Mouse (Mus musculus) embryonic facial prominence, embryonic 11.5 days (tissue): ENCODE data around the gene Dusp11. TPM values are rescaled to one million over a fixed set of nuclear protein-coding genes. Genes with fewer than 3 reads are reported as not detected.
"Not testable (repeated sequence)": the region's sequence is repeated elsewhere in the genome, so short reads cannot be mapped to it uniquely, and the experiment has no call there.

ENCODE experiments used
- ATAC-seq: fragments of 200-750 bp; cut with Nextera tagmentation; replicated peaks from 2 replicates; pipeline ENCODE4 v1.8.0; 2017; ENCODE audit warnings: low read depth; ENCODE audit not compliant: insufficient number of reproducible peaks, low FRiP score, low TSS enrichment
- DNase-seq: peaks from one replicate; pipeline ENCODE4 v3.0.0-alpha.2; 2015; ENCODE audit warnings: low spot score
- H3K27ac ChIP-seq: fragments of 300-500 bp; sonication (generic); replicated peaks from 2 replicates; pipeline ENCODE4 v1.5.1; 2014; ENCODE audit warnings: mild to moderate bottlenecking, low read depth, low read length, control low read depth
- H3K27me3 ChIP-seq: fragments of 300-500 bp; sonication (generic); 2 replicates; pipeline ENCODE4 v1.6.1; 2014; ENCODE audit warnings: mild to moderate bottlenecking, low read length, moderate library complexity, mixed read lengths; ENCODE audit not compliant: control insufficient read depth, insufficient read depth
- H3K36me3 ChIP-seq: fragments of 300-500 bp; sonication (generic); replicated peaks from 2 replicates; pipeline ENCODE4 v1.6.1; 2014; ENCODE audit warnings: low read depth, mild to moderate bottlenecking, low read length, moderate library complexity, mixed read lengths; ENCODE audit not compliant: control insufficient read depth, insufficient read depth
- H3K4me1 ChIP-seq: fragments of 300-500 bp; sonication (generic); 2 replicates; pipeline ENCODE4 v1.6.1; 2014; ENCODE audit warnings: low read length, mixed read lengths; ENCODE audit not compliant: control insufficient read depth, insufficient read depth
- H3K4me2 ChIP-seq: fragments of 300-500 bp; sonication (generic); 2 replicates; pipeline ENCODE4 v1.6.1; 2014; ENCODE audit warnings: low read depth, mild to moderate bottlenecking, control low read depth, low read length, moderate library complexity
- H3K4me3 ChIP-seq: fragments of 300-500 bp; sonication (generic); 2 replicates; pipeline ENCODE4 v1.5.1; 2014; ENCODE audit warnings: low read depth, low read length, control low read depth
- H3K9ac ChIP-seq: fragments of 300-500 bp; sonication (generic); replicated peaks from 2 replicates; pipeline ENCODE4 v1.6.1; 2014; ENCODE audit warnings: mild to moderate bottlenecking, control low read depth, low read length
- H3K9me3 ChIP-seq: fragments of 300-500 bp; sonication (generic); replicated peaks from 2 replicates; pipeline ENCODE4 v1.6.1; 2016; ENCODE audit warnings: mild to moderate bottlenecking, low read length, inconsistent platforms, mixed read lengths; ENCODE audit not compliant: control insufficient read depth
- WGBS: fragments of 180-500 bp; shearing (Covaris S2); extraction: QIAGEN DNeasy Blood & Tissue Kit; methylation state at CpG from one replicate; pipeline ENCODE4 v1.1.7; 2014; 5-methylcytosine and 5-hydroxymethylcytosine counted together
- polyA plus RNA-seq: library from polyadenylated mRNA; unstranded; fragments of >200 nt; fragmentation: Nextera tagmentation; extraction: Ambion mirVana; gene quantifications from 2 replicates; pipeline ENCODE4 v1.2.1, GENCODE M21; 2014

Dusp11 gene
- polyA plus RNA-seq, 1 experiment from 2014 or later, result 43.7 TPM

- H3K4me1 ChIP-seq, H3K9me3 ChIP-seq, H3K36me3 ChIP-seq, H3K27me3 ChIP-seq: not testable (repeated sequence)
- peak; percentile 92 for DNase-seq
- Histone ChIP-seq H3K9ac (peak within 1 kb of the TSS; percentile 61), H3K4me3 (peak within 1 kb of the TSS; percentile 52), H3K27ac (peak within 1 kb of the TSS; percentile 31; the same call in 1 of the 2 replicates), H3K4me2 (peak within 1 kb of the TSS; percentile 66)
- ATAC-seq, result peak; percentile 97
- 1% methylated on average over 58 of the region's 61 CpGs for WGBS
Observed at GRCm38 (mm10) chr6:85915539-85916513, 45.6 kb downstream of the Dusp11 start, which contains the start of gene Nat8f1. Gene Nat8f1, minus strand, starts transcription at chr6:85915687.

- Histone ChIP-seq H3K36me3 (no peaks in the 10 kb centered on the region), H3K4me3 (peak overlapping the region; percentile 52), H3K9me3 (no peaks in the 10 kb centered on the region), H3K27ac (0 out of 2 replicates have a peak overlapping the region, but pooled peaks have one; percentile 31), H3K27me3 (no peaks in the 10 kb centered on the region), H3K9ac (peak overlapping the region; percentile 61), H3K4me1 (no peaks in the 10 kb centered on the region), H3K4me2 (peak overlapping the region; percentile 66)
- 5% methylated on average over 11 of the region's 11 CpGs for WGBS
- ATAC-seq (no peak; the same call in 1 of the 2 replicates), DNase-seq (no peak)
Observed at GRCm38 (mm10) chr6:85915141-85915538, 46.3 kb downstream of the Dusp11 start.

GRCm38 (mm10) chr6:85911587-85911986 lies 49.9 kb downstream of the Dusp11 start, which contains the start of gene Tprkb:
Gene Tprkb, plus strand, starts transcription at chr6:85911865.
- no peak within 1 kb of the TSS for H3K4me2 ChIP-seq
- H3K27ac ChIP-seq, result no peak within 1 kb of the TSS
- H3K27me3 ChIP-seq, result no peaks in the 10 kb centered on the region
- H3K9ac ChIP-seq, result no peak within 1 kb of the TSS
- H3K9me3 ChIP-seq, result no peaks in the 10 kb centered on the region
- DNase-seq (no peak), ATAC-seq (no peak)
- H3K4me1 ChIP-seq, result no peaks in the 10 kb centered on the region
- 87% methylated on average over 3 of the region's 3 CpGs for WGBS
- H3K4me3 ChIP-seq, result no peak within 1 kb of the TSS
- H3K36me3 ChIP-seq, result no peaks in the 10 kb centered on the region

GRCm38 (mm10) chr6:85909704-85910103 lies 51.8 kb downstream of the Dusp11 start:
- DNase-seq (no peak), ATAC-seq (no peak)
- no peaks in the 10 kb centered on the region for H3K36me3 ChIP-seq
- H3K4me2 ChIP-seq, result no peak overlapping the region
- H3K27ac ChIP-seq, result no peak overlapping the region
- H3K27me3 ChIP-seq, result no peaks in the 10 kb centered on the region
- H3K9me3 ChIP-seq, result no peaks in the 10 kb centered on the region
- H3K4me3 ChIP-seq, result no peak overlapping the region
- no peak overlapping the region for H3K9ac ChIP-seq
- WGBS, result 100% methylated on average over 1 of the region's 1 CpGs
- no peaks in the 10 kb centered on the region for H3K4me1 ChIP-seq

GRCm38 (mm10) chr6:85908341-85908740 lies 53.1 kb downstream of the Dusp11 start:
- H3K4me3 ChIP-seq, result no peak overlapping the region
- no peaks in the 10 kb centered on the region for H3K9me3 ChIP-seq
- no peak overlapping the region for H3K4me2 ChIP-seq
- no peak overlapping the region for H3K27ac ChIP-seq
- no peaks in the 10 kb centered on the region for H3K27me3 ChIP-seq
- DNase-seq (no peak), ATAC-seq (no peak)
- WGBS, result 72% methylated on average over 3 of the region's 3 CpGs
- H3K36me3 ChIP-seq, result no peaks in the 10 kb centered on the region
- no peak overlapping the region for H3K9ac ChIP-seq
- H3K4me1 ChIP-seq, result no peaks in the 10 kb centered on the region

GRCm38 (mm10) chr6:85906911-85907351 lies 54.5 kb downstream of the Dusp11 start:
- H3K9me3 ChIP-seq, result not testable (repeated sequence)
- 69% methylated on average over 2 of the region's 2 CpGs for WGBS

GRCm38 (mm10) chr6:85904642-85905061 lies 56.8 kb downstream of the Dusp11 start, which contains the start of gene Nat8f4:
Gene Nat8f4, minus strand, starts transcription at chr6:85904884.
- 17% methylated on average over 20 of the region's 20 CpGs for WGBS
- peak; percentile 19 for DNase-seq
- H3K9me3 ChIP-seq, H3K4me3 ChIP-seq, H3K4me1 ChIP-seq, H3K27ac ChIP-seq, H3K9ac ChIP-seq, H3K27me3 ChIP-seq, H3K36me3 ChIP-seq: not testable (repeated sequence)
- peak within 1 kb of the TSS; percentile 4; the same call in 1 of the 2 replicates for H3K4me2 ChIP-seq
- peak; percentile 39; the same call in 1 of the 2 replicates for ATAC-seq

More at GRCm38 (mm10) chr6:85906911-85907351, 54.5 kb downstream of the Dusp11 start:
- H3K36me3 ChIP-seq, H3K27ac ChIP-seq, DNase-seq, ATAC-seq, H3K4me2 ChIP-seq, H3K9ac ChIP-seq, H3K4me3 ChIP-seq, H3K27me3 ChIP-seq, H3K4me1 ChIP-seq: not testable (repeated sequence)

- ATAC-seq (no peak), DNase-seq (no peak)
- H3K9me3 ChIP-seq, result no peaks in the 10 kb centered on the region
- WGBS, result 89% methylated on average over 2 of the region's 2 CpGs
- no peak overlapping the region for H3K9ac ChIP-seq
- no peaks in the 10 kb centered on the region for H3K4me1 ChIP-seq
- H3K36me3 ChIP-seq, result no peaks in the 10 kb centered on the region
- no peak overlapping the region for H3K4me3 ChIP-seq
- H3K4me2 ChIP-seq, result no peak overlapping the region
- H3K27me3 ChIP-seq, result no peaks in the 10 kb centered on the region
- H3K27ac ChIP-seq, result no peak overlapping the region
Observed at GRCm38 (mm10) chr6:85902303-85902702, 59.2 kb downstream of the Dusp11 start.
